Mouse (Mus musculus) liver, embryonic 16.5 days (tissue): ENCODE measurements around the gene Zfp213. TPM values are rescaled to one million over a fixed set of nuclear protein-coding genes. Genes with fewer than 3 reads are reported as not detected.

Source experiments
- ATAC-seq: fragments of 200-750 bp; cut with Nextera tagmentation; 2 replicates; pipeline ENCODE4 v1.8.0; 2017; ENCODE audit warnings: low read depth, mild to moderate bottlenecking, moderate number of reproducible peaks, moderate library complexity
- H3K27ac ChIP-seq: fragments of 300-500 bp; sonication (generic); 2 replicates; pipeline ENCODE4 v1.5.1; 2014; ENCODE audit warnings: mild to moderate bottlenecking, low read length
- H3K27me3 ChIP-seq: fragments of 300-500 bp; sonication (generic); 2 replicates; pipeline ENCODE4 v1.6.1; 2014; ENCODE audit warnings: low read depth, low read length, mixed read lengths; ENCODE audit not compliant: control insufficient read depth, insufficient read depth
- H3K36me3 ChIP-seq: fragments of 300-500 bp; sonication (generic); 2 replicates; pipeline ENCODE4 v1.6.1; 2014; ENCODE audit warnings: mild to moderate bottlenecking; ENCODE audit not compliant: control insufficient read depth, insufficient read depth
- H3K4me1 ChIP-seq: fragments of 300-500 bp; sonication (generic); 2 replicates; pipeline ENCODE4 v1.6.1; 2014; ENCODE audit warnings: low read depth, low read length, mixed read lengths; ENCODE audit not compliant: control insufficient read depth
- H3K4me2 ChIP-seq: fragments of 300-500 bp; sonication (generic); 2 replicates; pipeline ENCODE4 v1.6.1; 2014; ENCODE audit warnings: low read depth, low read length, mixed read lengths
- H3K4me3 ChIP-seq: fragments of 300-500 bp; sonication (generic); 2 replicates; pipeline ENCODE4 v1.5.1; 2014; ENCODE audit warnings: low read depth, mild to moderate bottlenecking, low read length
- H3K9ac ChIP-seq: fragments of 300-500 bp; sonication (generic); 2 replicates; pipeline ENCODE4 v1.6.1; 2014; ENCODE audit warnings: low read depth, low read length
- H3K9me3 ChIP-seq: fragments of 300-500 bp; sonication (generic); replicated peaks from 2 replicates; pipeline ENCODE4 v1.6.1; 2016; ENCODE audit warnings: low read length; ENCODE audit not compliant: control insufficient read depth
- WGBS: fragments of 180-500 bp; shearing (Covaris S2); extraction: QIAGEN DNeasy Blood & Tissue Kit; methylation state at CpG from one replicate; pipeline ENCODE4 v1.1.7; 2014; ENCODE audit not compliant: insufficient replicate concordance; 5-methylcytosine and 5-hydroxymethylcytosine counted together
- polyA plus RNA-seq: library from polyadenylated mRNA; unstranded; fragments of >200 nt; fragmentation: Nextera tagmentation; extraction: Ambion mirVana; gene quantifications from 2 replicates; pipeline ENCODE4 v1.2.1, GENCODE M21; 2015

The Zfp213 gene
- 4.8 and 5.3 TPM in 2 replicates for polyA plus RNA-seq

DNA sequence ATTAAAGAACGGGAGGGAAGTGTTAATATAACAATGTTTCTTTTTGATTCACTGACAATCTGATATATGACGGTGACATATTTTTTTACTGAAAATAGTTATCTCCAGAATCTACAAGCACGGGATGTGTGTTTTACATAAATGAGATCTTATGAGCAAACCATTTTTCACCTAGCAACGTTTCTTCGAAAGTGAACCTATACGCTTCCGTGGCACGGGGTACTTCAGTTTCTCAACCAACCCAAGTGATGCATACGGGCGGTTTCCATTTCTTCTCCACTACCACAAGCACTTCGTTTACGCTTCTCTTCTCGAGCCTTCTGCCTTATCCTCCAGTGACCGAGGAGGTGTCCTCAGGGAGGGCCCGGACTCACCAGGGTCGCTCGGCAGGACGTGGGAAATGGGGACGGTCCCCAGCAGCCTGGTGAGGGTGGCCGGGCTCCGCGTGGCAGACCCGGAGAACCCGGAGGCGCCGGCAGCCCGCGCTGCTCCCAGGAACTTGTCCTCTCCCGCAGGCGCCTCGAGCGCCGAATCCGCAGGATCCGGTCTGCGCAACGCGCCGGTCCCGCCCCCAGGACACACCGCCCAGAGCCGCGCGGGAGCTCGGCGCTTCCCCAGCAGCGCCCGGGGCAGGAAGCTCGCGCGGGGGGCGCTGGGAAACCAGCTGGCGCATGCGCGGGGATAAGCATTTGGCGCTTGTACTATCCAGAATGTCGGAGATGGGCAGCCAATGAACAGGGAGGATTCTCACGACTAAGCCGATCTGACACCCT lies at the start of gene Zfp213:
Zfp213 (minus strand) TSS at position 644 of the 773 bp plus-strand sequence.
- peaks cover 6% of the 10 kb centered on the region for H3K36me3 ChIP-seq
- peak within 1 kb of the TSS; percentile 92 for H3K4me3 ChIP-seq
- H3K9ac ChIP-seq = peak within 1 kb of the TSS; percentile 96
- H3K27me3 ChIP-seq = no peaks in the 10 kb centered on the region
- H3K9me3 ChIP-seq = no peaks in the 10 kb centered on the region
- peak; percentile 98 for ATAC-seq
- peak within 1 kb of the TSS; percentile 82 for H3K4me2 ChIP-seq
- H3K4me1 ChIP-seq = peaks cover 16% of the 10 kb centered on the region
- peak within 1 kb of the TSS; percentile 97 for H3K27ac ChIP-seq
- under 1% methylated on average over 59 of the region's 59 CpGs for WGBS

DNA sequence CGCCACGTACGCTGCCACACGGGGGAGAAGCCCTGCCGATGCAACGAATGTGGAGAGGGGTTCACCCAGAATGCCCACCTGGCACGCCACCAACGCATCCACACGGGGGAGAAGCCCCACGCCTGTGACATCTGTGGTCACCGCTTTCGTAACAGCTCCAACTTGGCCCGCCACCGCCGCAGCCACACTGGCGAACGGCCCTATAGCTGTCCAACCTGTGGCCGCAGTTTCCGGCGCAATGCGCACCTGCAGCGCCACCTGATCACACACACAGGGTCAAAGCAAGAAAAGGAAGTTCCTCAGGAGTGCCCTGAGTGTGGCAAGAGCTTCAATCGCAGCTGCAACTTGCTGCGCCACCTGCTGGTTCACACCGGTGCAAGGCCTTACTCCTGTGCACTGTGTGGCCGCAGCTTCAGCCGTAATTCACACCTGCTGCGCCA lies 46.3 kb upstream of the Zfp213 start:
- H3K27me3 ChIP-seq = no peaks in the 10 kb centered on the region
- no peaks in the 10 kb centered on the region for H3K36me3 ChIP-seq
- no peak overlapping the region for H3K4me2 ChIP-seq
- peak; percentile 50; the same call in 1 of the 2 replicates for ATAC-seq
- no peak overlapping the region for H3K4me3 ChIP-seq
- H3K9me3 ChIP-seq = no peaks in the 10 kb centered on the region
- no peaks in the 10 kb centered on the region for H3K4me1 ChIP-seq
- no peak overlapping the region for H3K27ac ChIP-seq
- WGBS = 63% methylated on average over 28 of the region's 28 CpGs
- no peak overlapping the region for H3K9ac ChIP-seq

DNA sequence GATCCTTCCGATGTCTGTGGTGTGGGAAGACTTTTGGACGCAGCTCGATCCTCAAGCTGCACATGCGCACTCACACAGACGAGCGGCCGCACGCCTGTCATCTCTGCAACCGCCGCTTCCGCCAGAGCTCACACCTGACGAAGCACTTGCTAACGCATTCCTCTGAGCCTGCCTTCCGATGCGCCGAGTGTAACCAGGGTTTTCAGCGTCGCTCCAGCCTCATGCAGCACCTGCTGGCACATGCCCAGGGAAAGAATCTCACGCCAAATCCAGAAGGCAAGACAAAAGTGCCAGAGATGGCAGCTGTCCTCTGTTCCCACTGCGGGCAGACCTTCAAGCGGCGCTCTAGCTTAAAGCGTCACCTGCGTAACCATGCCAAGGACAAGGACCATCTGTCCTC lies 45.6 kb upstream of the Zfp213 start:
- H3K27ac ChIP-seq = no peak overlapping the region
- H3K4me3 ChIP-seq = no peak overlapping the region
- H3K9me3 ChIP-seq = no peaks in the 10 kb centered on the region
- H3K9ac ChIP-seq = no peak overlapping the region
- ATAC-seq = no peak
- 84% methylated on average over 24 of the region's 24 CpGs for WGBS
- no peaks in the 10 kb centered on the region for H3K4me1 ChIP-seq
- H3K27me3 ChIP-seq = no peaks in the 10 kb centered on the region
- H3K4me2 ChIP-seq = no peak overlapping the region
- H3K36me3 ChIP-seq = no peaks in the 10 kb centered on the region

DNA sequence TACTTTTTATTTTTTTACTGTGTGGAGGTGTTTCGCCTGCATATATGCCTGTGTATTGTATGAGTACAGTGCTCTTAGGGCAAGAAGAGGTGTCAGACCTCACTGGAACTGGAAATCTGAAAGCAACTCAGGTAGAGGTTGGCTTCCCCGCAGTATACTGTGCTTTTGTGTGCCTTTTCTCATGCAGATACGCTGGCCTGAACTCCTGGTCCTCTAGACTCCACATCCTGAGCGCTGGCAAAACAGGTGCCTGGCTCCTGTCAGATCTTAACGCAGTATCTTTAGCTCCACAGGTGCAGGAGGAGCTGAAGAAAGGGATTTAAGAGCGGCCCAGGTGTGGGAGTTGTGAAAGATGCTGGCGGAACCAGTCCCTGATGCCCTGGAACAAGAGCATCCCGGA lies 41.2 kb upstream of the Zfp213 start:
- no peak overlapping the region for H3K4me2 ChIP-seq
- no peaks in the 10 kb centered on the region for H3K4me1 ChIP-seq
- no peak overlapping the region for H3K9ac ChIP-seq
- 62% methylated on average over 8 of the region's 8 CpGs for WGBS
- ATAC-seq = no peak
- no peaks in the 10 kb centered on the region for H3K27me3 ChIP-seq
- H3K4me3 ChIP-seq = no peak overlapping the region
- H3K36me3 ChIP-seq = no peaks in the 10 kb centered on the region
- no peak overlapping the region for H3K27ac ChIP-seq
- H3K9me3 ChIP-seq = no peaks in the 10 kb centered on the region

DNA sequence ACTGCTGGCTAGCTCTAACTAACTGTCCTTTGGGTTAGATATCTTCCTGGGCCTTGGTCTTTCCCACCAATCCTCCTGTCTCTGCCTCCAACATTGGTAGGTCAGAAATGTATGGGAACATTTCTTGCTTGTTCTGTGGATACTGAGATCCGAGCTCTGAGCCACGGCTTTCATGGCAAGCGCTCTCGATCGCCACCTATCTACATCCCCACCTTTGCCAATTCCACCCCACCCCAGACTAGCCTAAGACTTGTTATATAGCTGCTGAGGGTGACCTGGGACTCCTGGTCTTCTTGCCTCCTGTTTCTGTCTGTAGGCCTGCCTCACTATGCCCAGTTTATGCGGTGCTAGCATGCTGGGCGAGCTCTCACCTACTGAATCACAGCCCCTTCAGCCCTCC lies 40.4 kb upstream of the Zfp213 start:
- peaks cover 7% of the 10 kb centered on the region for H3K4me1 ChIP-seq
- no peak overlapping the region for H3K4me2 ChIP-seq
- WGBS = 67% methylated on average over 7 of the region's 7 CpGs
- no peaks in the 10 kb centered on the region for H3K27me3 ChIP-seq
- H3K27ac ChIP-seq = no peak overlapping the region
- H3K9ac ChIP-seq = no peak overlapping the region
- no peaks in the 10 kb centered on the region for H3K9me3 ChIP-seq
- no peak for ATAC-seq
- H3K4me3 ChIP-seq = no peak overlapping the region
- no peaks in the 10 kb centered on the region for H3K36me3 ChIP-seq

DNA sequence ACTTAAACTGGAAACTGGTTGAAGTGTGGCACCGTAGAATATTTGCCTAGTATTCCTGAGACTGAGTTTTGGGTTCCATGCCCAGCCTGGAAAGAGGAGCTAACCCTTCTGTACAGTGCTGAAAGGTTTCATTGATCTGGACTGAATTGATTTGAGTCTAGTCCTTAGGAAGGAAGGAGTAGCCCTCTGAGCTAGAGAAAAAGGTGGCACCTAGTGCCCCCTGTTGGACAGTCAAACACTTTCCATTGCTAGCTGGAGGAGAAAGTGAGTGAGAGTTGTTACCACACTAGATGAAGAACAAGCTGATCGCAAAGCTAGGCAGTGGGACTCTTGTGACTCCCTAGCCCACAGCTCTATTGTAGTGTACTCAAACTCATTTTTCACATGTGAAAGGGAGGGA lies 39.5 kb upstream of the Zfp213 start:
- Histone ChIP-seq H3K27me3 (no peaks in the 10 kb centered on the region), H3K36me3 (no peaks in the 10 kb centered on the region), H3K27ac (no peak overlapping the region), H3K4me3 (no peak overlapping the region), H3K4me2 (no peak overlapping the region), H3K4me1 (peaks cover 9% of the 10 kb centered on the region), H3K9ac (no peak overlapping the region), H3K9me3 (no peaks in the 10 kb centered on the region)
- ATAC-seq = no peak
- 43% methylated on average over 2 of the region's 2 CpGs for WGBS

DNA sequence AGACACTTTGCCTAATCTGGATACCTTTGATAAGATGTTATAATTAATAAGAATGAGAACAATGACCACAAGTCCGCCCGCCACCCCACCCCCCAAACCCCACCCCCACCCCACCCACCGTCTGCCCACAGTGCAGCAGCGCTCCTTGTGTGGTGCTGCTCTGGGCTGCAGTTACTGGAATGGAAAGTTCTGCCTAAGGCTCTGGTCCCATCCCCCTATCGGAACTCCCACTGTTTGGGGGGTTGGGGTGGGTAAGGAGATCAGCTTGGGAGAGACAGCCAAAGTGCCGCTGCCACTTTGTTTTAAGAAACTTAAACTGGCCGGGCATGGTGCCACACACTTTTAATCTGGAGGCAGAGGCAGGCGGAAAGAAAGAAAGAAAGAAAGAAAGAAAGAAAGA lies 39.0 kb upstream of the Zfp213 start:
- Histone ChIP-seq H3K4me3 (no peak overlapping the region), H3K27me3 (no peaks in the 10 kb centered on the region), H3K4me2 (no peak overlapping the region), H3K27ac (no peak overlapping the region), H3K36me3 (no peaks in the 10 kb centered on the region), H3K4me1 (peaks cover 9% of the 10 kb centered on the region), H3K9ac (no peak overlapping the region), H3K9me3 (no peaks in the 10 kb centered on the region)
- 29% methylated on average over 8 of the region's 8 CpGs for WGBS
- no peak for ATAC-seq

DNA sequence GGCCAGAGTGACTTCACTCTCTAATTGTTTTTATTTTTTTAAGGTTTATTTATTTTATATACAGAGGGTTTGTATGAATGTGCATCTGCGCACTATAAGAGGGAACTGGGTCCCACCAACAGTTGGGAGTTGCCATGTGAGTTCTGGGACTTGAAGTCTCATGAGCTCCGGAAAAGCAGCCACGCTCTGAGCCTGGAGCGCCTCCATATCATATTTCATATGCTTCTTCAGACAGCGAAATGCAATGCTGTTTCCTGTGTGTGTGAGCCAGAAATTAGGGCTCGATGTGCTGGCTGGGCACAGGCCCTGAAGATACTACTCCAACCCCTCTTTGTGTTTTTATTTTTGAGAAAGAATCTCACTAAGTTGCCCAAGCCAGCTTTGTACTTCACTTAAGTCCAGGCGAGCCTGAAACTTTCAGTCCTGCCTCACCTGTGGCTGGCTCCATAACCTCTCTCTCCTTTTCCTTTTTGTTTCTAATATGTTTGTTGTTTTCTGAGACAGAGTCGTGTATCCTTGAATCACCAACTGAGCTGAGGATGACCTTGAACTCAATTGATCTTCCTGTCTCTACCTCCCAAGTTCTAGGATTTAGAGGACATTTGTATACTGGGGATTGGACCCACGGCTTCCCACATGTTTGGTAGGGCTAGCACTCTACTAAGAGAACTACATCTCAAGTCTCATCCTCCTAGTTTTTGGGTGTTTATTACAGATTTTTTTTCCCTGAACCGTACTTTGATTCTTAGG lies 38.0 kb upstream of the Zfp213 start:
- ATAC-seq = no peak
- Histone ChIP-seq H3K4me1 (peaks cover 9% of the 10 kb centered on the region), H3K4me3 (no peak overlapping the region), H3K27ac (no peak overlapping the region), H3K36me3 (no peaks in the 10 kb centered on the region), H3K27me3 (no peaks in the 10 kb centered on the region), H3K9me3 (no peaks in the 10 kb centered on the region), H3K4me2 (no peak overlapping the region), H3K9ac (no peak overlapping the region)
- WGBS = 50% methylated on average over 10 of the region's 10 CpGs
